Mouse (Mus musculus): Measurements from ENCODE around the gene Ptma.

DNA sequence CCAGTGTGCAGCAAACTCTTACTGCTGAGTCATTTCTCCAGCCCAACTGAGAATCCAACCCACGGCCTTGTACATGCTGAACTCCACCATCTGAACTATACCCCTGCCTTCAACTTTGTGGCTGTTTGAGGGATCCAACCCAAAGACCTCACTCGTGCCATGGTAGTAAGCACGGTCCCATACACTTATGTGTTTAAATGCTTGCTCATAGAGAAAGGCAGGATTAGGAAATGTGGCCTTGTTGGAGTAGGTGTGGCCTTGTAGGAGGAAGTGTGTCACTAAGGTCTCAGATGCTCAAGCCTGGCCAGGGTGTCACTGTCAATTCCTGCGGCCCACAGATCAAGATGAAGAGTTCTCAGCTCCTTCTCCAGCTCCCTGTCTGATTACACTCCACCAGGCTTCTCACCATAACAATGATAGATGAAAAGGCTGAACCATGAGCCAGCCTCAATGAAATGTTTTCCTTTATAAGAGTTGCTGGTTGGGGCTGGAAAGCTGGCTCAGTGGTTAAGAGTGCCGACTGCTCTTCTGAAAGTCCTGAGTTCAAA lies 48.7 kb upstream of the Ptma start:
- no peak for TF ChIP-seq POLR2A (IDR thresholded peaks at IDR 0.05; ENCODE audit: control insufficient read depth, extremely low read depth, insufficient read depth, low read length, poor library complexity)
- no peak for TF ChIP-seq CTCF (IDR thresholded peaks at IDR 0.05; ENCODE audit: borderline replicate concordance, control insufficient read depth, extremely low read depth, insufficient read depth, low read length, poor library complexity)

Data from thymus, adult 2 months (tissue).